Mouse (Mus musculus) embryonic facial prominence, embryonic 10.5 days (tissue): ENCODE results near the gene Pnpla1. TPM values are rescaled to one million over a fixed set of nuclear protein-coding genes. Genes with fewer than 3 reads are reported as not detected.

Source experiments
- DNase-seq: peaks from one replicate; pipeline ENCODE4 v3.0.0-alpha.2; 2017; ENCODE audit warnings: low spot score
- H3K27ac ChIP-seq: fragments of 300-500 bp; sonication (generic); replicated peaks from 2 replicates; pipeline ENCODE4 v1.5.1; 2016; ENCODE audit warnings: mild to moderate bottlenecking
- H3K27me3 ChIP-seq: fragments of 300-500 bp; sonication (generic); replicated peaks from 2 replicates; pipeline ENCODE4 v1.6.1; 2016; ENCODE audit warnings: low read depth, mild to moderate bottlenecking; ENCODE audit not compliant: poor library complexity, severe bottlenecking
- H3K36me3 ChIP-seq: fragments of 300-500 bp; sonication (generic); replicated peaks from 2 replicates; pipeline ENCODE4 v1.6.1; 2016; ENCODE audit warnings: mild to moderate bottlenecking, moderate library complexity
- H3K4me1 ChIP-seq: fragments of 300-500 bp; sonication (generic); 2 replicates; pipeline ENCODE4 v1.6.1; 2016
- H3K4me3 ChIP-seq: fragments of 300-500 bp; sonication (generic); 2 replicates; pipeline ENCODE4 v1.5.1; 2016; ENCODE audit warnings: mild to moderate bottlenecking, moderate library complexity
- H3K9me3 ChIP-seq: fragments of 300-500 bp; sonication (generic); 2 replicates; pipeline ENCODE4 v1.6.1; 2016; ENCODE audit warnings: mild to moderate bottlenecking
- WGBS: fragments of 180-500 bp; shearing (Covaris S2); methylation state at CpG from one replicate; pipeline ENCODE4 v1.1.7; 2016; 5-methylcytosine and 5-hydroxymethylcytosine counted together
- polyA plus RNA-seq: library from polyadenylated mRNA; unstranded; fragments of >200 nt; fragmentation: Nextera tagmentation; extraction: Ambion mirVana; gene quantifications from 2 replicates; pipeline ENCODE4 v1.2.1, GENCODE M21; 2016

The Pnpla1 gene
- polyA plus RNA-seq, 1 experiment from 2014 or later: 0.09 TPM

DNA sequence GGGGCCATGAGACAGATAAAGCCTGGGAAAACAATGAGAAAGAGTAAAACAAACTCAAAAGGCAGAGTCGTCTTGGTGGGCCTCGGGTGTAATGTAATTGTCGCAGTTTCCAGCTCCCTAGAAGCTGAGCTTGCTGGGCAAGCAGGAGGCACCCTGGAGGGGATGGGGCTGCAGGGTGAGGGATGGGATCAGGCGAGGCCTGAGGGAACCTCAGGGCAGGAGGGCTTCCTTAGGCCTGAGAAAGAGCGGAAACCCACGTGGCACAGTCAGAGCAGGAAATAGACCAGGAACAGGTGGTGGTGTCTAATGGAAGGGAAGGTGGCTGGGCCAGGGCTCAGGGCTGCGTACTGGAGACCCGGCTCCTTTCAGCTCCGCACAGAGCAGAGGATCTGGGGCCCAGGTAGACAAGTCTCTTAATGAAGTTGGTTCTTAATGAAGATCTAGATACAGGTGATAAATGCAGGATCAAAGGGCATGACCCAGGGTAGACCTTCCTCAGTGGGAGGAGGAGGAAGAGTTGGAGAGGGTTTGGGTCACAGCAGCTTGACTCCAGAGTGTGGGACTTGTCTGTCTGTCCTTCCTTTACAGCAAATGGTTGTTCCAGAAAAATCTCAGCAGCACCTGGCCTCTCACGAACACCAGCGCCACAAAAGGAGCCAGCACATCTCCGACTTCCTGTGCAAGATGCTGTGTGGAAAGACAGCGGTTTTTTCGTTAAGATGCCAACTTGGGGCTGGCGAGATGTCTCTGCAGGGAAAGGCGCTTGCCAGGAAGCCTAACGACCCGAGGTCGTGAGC is 76.1 kb downstream of the Pnpla1 start:
- H3K4me3 ChIP-seq: no peak overlapping the region
- no peak overlapping the region for H3K27ac ChIP-seq
- WGBS: 76% methylated on average over 19 of the region's 19 CpGs
- no peaks in the 10 kb centered on the region for H3K27me3 ChIP-seq
- peaks cover 16% of the 10 kb centered on the region for H3K4me1 ChIP-seq
- no peaks in the 10 kb centered on the region for H3K36me3 ChIP-seq
- no peaks in the 10 kb centered on the region for H3K9me3 ChIP-seq
- DNase-seq: no peak

DNA sequence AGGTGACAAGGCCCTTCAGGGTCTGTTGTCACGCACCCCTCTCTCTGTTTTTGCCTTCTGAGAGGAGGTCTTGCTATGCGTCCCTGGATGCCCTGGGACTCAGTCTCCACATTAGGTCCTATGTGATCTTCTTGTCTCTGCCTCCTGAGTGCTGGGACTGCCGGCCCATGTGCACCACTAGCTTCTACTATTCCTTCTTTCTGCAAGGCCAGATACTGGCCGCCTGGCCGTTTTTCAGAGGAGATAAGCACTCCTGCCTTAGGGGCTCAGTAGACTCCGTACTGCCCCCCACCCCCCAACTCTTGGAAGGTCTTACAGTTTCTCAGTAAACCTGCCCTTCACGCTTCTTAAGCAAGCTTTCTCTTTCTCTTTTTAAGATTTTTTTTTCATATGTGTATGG is 77.9 kb downstream of the Pnpla1 start:
- no peaks in the 10 kb centered on the region for H3K27me3 ChIP-seq
- WGBS: 89% methylated on average over 7 of the region's 7 CpGs

DNA sequence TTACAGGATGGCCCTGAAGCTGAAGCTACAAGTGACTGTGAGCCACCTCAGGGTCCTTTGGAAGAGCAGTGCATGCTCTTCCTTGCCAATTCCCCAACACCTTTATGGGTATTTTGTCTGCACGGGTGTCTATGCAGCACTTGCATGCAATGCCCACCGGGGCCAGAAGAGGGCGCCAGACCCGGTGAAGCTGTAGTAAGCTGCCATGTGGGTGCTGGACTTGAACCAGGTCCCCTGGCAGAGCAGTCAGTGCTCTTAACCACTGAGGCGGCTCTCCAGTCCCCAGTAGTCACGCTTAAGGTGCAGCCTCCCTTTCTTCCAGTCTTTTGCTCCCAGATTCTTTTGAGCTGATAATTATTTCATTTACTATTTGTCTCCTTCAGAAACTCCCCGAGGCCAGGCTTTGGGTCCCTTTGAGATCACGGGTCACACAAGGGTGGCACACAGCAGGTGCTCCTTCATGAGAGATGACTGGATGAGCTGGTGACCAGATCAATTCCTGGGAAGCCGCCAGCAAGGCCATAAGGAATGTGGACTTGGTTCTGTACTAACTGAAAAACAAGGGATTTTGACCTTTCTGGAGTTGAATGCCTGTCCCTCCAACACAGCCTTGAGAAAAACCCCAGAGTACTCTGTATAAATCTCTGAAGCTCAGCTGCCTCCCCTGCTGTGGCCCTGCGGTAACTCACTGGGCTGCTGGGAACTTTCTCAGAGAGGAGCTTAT is 78.6 kb downstream of the Pnpla1 start:
- peaks cover 5% of the 10 kb centered on the region; the same call in 1 of the 2 replicates for H3K9me3 ChIP-seq
- WGBS: 81% methylated on average over 10 of the region's 10 CpGs
- peak; percentile 55 for DNase-seq

More for the DNA sequence above, 77.9 kb downstream of the Pnpla1 start:
- H3K4me1 ChIP-seq: peaks cover 5% of the 10 kb centered on the region
- H3K4me3 ChIP-seq: no peak overlapping the region
- H3K9me3 ChIP-seq: no peaks in the 10 kb centered on the region
- no peaks in the 10 kb centered on the region for H3K36me3 ChIP-seq
- H3K27ac ChIP-seq: no peak overlapping the region
- DNase-seq: no peak

More for the DNA sequence above, 78.6 kb downstream of the Pnpla1 start:
- Histone ChIP-seq H3K27me3 (no peaks in the 10 kb centered on the region), H3K36me3 (no peaks in the 10 kb centered on the region), H3K27ac (no peak overlapping the region), H3K4me3 (no peak overlapping the region), H3K4me1 (peaks cover 3% of the 10 kb centered on the region)

Other genes with a start within 250 kb of the Pnpla1 start
- 130 and 133 TPM in 2 replicates for gene Srpk1, start 235.7 kb upstream of the Pnpla1 start, polyA plus RNA-seq
- 0.21 and 0.77 TPM in 2 replicates for gene Slc26a8, start 168.2 kb upstream of the Pnpla1 start, polyA plus RNA-seq
- 48.1 and 50.7 TPM in 2 replicates for gene Mapk14, start 167.1 kb upstream of the Pnpla1 start, polyA plus RNA-seq
- gene AC170998.1, start 132.3 kb upstream of the Pnpla1 start, polyA plus RNA-seq: 3.3 and 3.6 TPM in 2 replicates
- gene Mapk13, start 89.1 kb upstream of the Pnpla1 start, polyA plus RNA-seq: 16.5 and 19.4 TPM in 2 replicates
- 9.1 and 12.1 TPM in 2 replicates for gene Brpf3, start 57.3 kb upstream of the Pnpla1 start, polyA plus RNA-seq
- 0.10 and 0.17 TPM in 2 replicates for gene 4930539E08Rik, start 56.9 kb downstream of the Pnpla1 start, polyA plus RNA-seq
- 0.20 TPM in 1 of 2 replicates, not detected in the other for gene Pxt1, start 85.4 kb downstream of the Pnpla1 start, polyA plus RNA-seq
- 125 and 126 TPM in 2 replicates for gene Kctd20, start 93.5 kb downstream of the Pnpla1 start, polyA plus RNA-seq
- gene Stk38, start 149.6 kb downstream of the Pnpla1 start, polyA plus RNA-seq: 118 and 125 TPM in 2 replicates
- gene Srsf3, start 174.2 kb downstream of the Pnpla1 start, polyA plus RNA-seq: 830 and 831 TPM in 2 replicates
- 26.0 and 27.5 TPM in 2 replicates for gene Cdkn1a, start 232.6 kb downstream of the Pnpla1 start, polyA plus RNA-seq